Comparison of ENCODE assay signal across 13 mouse cellular contexts in the genomic region with DNA sequence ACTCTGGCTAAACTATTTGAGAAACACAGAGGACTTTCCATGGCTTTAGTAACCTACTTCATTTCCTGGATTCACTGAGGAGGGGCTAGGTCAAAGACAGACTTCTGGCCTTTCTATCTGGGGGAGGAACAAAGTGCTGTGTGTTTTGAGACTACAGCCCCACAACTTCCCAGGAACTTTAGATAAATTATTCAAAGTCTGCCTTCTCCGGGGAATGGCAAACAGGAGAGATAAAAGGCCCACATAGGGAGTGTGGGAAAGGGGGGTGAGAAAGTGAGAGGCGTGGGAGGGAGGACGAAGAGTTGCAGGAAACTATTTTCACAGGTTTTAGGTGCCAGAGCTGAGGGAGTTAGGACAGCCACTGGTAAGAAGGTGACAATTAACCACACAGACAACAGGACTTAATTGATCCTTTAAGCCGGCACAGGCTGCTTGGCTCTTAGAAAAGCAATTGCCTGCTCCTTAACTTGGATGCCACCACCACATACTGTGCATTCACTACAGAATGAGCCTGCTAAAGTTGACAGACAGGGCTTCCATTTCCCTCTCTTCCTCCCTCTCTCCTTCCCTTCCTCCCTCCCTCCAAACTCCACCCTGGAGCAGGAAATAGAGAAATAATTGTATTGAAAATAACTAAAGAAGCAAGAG. TPM values are rescaled to one million over a fixed set of nuclear protein-coding genes. Genes with fewer than 3 reads are reported as not detected.
DNase-seq lines count a peak whose midpoint lies in the region; ATAC-seq lines count a peak whose summit lies in the region.
"Had no signal": no experiment of that assay in that cellular context is flagged by ENCODE, and none has a peak within 500 bp of the region (broad histone marks: within the 10 kb centered on the region; RNA-seq: fewer than 3 reads in every experiment).

No protein-coding gene starts in this region.

- no peaks in the 10 kb centered on the region for H3K36me3 ChIP-seq in heart, embryonic 16.5 days (ENCODE audit: control insufficient read depth, insufficient read depth)
- no peaks in the 10 kb centered on the region for H3K36me3 ChIP-seq in hindbrain, embryonic 16.5 days (ENCODE audit: control insufficient read depth, insufficient read depth, low read length)

- peak overlapping the region; percentile 22; the same call in 1 of the 2 replicates for H3K27ac ChIP-seq in heart, embryonic 16.5 days (ENCODE audit: low read length)
- no peak overlapping the region for H3K27ac ChIP-seq in hindbrain, embryonic 16.5 days (ENCODE audit: low read depth, low read length)

- H3K4me2 ChIP-seq in heart, embryonic 16.5 days (ENCODE audit: low read depth, low read length): no peak overlapping the region
- no peak overlapping the region for H3K4me2 ChIP-seq in hindbrain, embryonic 16.5 days (ENCODE audit: low read length)

- 0 out of 2 replicates have a peak, but pooled peaks have one; percentile 10 for ATAC-seq in heart, embryonic 16.5 days (replicated peaks; ENCODE audit: extremely low read depth, insufficient read depth, low FRiP score)
- peak; percentile 60 for ATAC-seq in hindbrain, embryonic 16.5 days
- ATAC-seq: liver, postnatal 0 days had no signal

- intact Hi-C loops in heart, postnatal 14 days (cut with DNase I): no loop called here

- peak overlapping the region; percentile 35; the same call in 1 of the 2 replicates for H3K9ac ChIP-seq in heart, embryonic 16.5 days (ENCODE audit: low read length)
- H3K9ac ChIP-seq in hindbrain, embryonic 16.5 days (ENCODE audit: low read depth, low read length): no peak overlapping the region
- H3K9ac ChIP-seq: liver, postnatal 0 days had no signal

- H3K9me3 ChIP-seq in heart, embryonic 16.5 days (replicated peaks; ENCODE audit: control insufficient read depth, low read length): no peaks in the 10 kb centered on the region
- no peaks in the 10 kb centered on the region for H3K9me3 ChIP-seq in hindbrain, embryonic 16.5 days (ENCODE audit: control insufficient read depth, low read length)
- H3K9me3 ChIP-seq: megakaryocyte, embryonic 14.5 days had no signal

- no peak for DNase-seq in heart, postnatal 14 days
- DNase-seq in thymus, postnatal 25 days: peak; percentile 15
- no peak for DNase-seq in thymus, postnatal 4 days
- DNase-seq in cerebellum, adult 11-12 months: no peak
- no peak for DNase-seq in liver
- DNase-seq in layer of hippocampus, postnatal 10 days (ENCODE audit: low spot score in 2 of 2): no peak
- DNase-seq: kidney, postnatal 36 days; liver, postnatal 0 days; right cerebral cortex, postnatal 14 days had no signal

- H3K4me1 ChIP-seq in heart, embryonic 16.5 days (ENCODE audit: control insufficient read depth, insufficient read depth, low read length): peaks cover 12% of the 10 kb centered on the region
- peaks cover 4% of the 10 kb centered on the region for H3K4me1 ChIP-seq in hindbrain, embryonic 16.5 days (ENCODE audit: control insufficient read depth, insufficient read depth, low read depth, low read length)

- H3K4me3 ChIP-seq in heart, embryonic 16.5 days (ENCODE audit: low read length): no peak overlapping the region
- no peak overlapping the region for H3K4me3 ChIP-seq in hindbrain, embryonic 16.5 days (ENCODE audit: low read length)
- H3K4me3 ChIP-seq: megakaryocyte, embryonic 14.5 days had no signal

- WGBS in heart, embryonic 16.5 days: 7% methylated on average over 4 of the region's 4 CpGs
- 11% methylated on average over 4 of the region's 4 CpGs for WGBS in hindbrain, embryonic 16.5 days

- no peaks in the 10 kb centered on the region for H3K27me3 ChIP-seq in heart, embryonic 16.5 days (ENCODE audit: control insufficient read depth, insufficient read depth, low read length)
- no peaks in the 10 kb centered on the region for H3K27me3 ChIP-seq in hindbrain, embryonic 16.5 days (replicated peaks; ENCODE audit: control insufficient read depth, insufficient read depth, low read length)
- H3K27me3 ChIP-seq: CH12.LX; megakaryocyte, embryonic 14.5 days had no signal

RNA-seq across cellular contexts. Expression of gene Sox4, which starts 11.4 kb away (rescaled TPM):
- polyA plus RNA-seq in heart, embryonic 16.5 days (2015; fragmentation: Nextera tagmentation; extraction: Ambion mirVana): 34.6 and 34.9 TPM in 2 replicates
- 10 to 100 TPM; 31.2 to 34.1 TPM for total RNA-seq in heart, postnatal 14 days (2021)
- 65.4 and 105 TPM in 2 replicates for polyA plus RNA-seq in hindbrain, embryonic 16.5 days (2015; fragmentation: Nextera tagmentation; extraction: Ambion mirVana)
- total RNA-seq in layer of hippocampus, postnatal 10 days (2021): 10 to 100 TPM; 75.3 to 78.0 TPM
- total RNA-seq: CH12.LX had no signal
